Mouse (Mus musculus) gastrocnemius, postnatal 25 days (tissue): Measurements from ENCODE around the gene Pdzrn3. TPM values are rescaled to one million over a fixed set of nuclear protein-coding genes. Genes with fewer than 3 reads are reported as not detected.

Experiments
- DNase-seq: peaks from one replicate; pipeline ENCODE4 v3.0.0; 2022
- total RNA-seq, 2 experiments: library from RNA; stranded (reverse); gene quantifications; 1 replicate in 1 of 2; 2 replicates in 1 of 2; pipeline ENCODE4 v1.2.3; 2021

The Pdzrn3 gene
- total RNA-seq, 2 experiments from 2014 or later, result 52.5 to 72.9 TPM

GRCm38 (mm10) chr6:101290160-101290559, 87.5 kb downstream of the Pdzrn3 start:
- DNase-seq, result no peak

GRCm38 (mm10) chr6:101289428-101289827, 88.3 kb downstream of the Pdzrn3 start:
- DNase-seq, result no peak

GRCm38 (mm10) chr6:101287566-101288173, 90.0 kb downstream of the Pdzrn3 start:
- DNase-seq, result no peak

GRCm38 (mm10) chr6:101287077-101287476, 90.6 kb downstream of the Pdzrn3 start:
- no peak for DNase-seq

GRCm38 (mm10) chr6:101284368-101284955, 93.2 kb downstream of the Pdzrn3 start:
- no peak for DNase-seq

- DNase-seq, result no peak
Measured at GRCm38 (mm10) chr6:101283891-101284290, 93.8 kb downstream of the Pdzrn3 start.

GRCm38 (mm10) chr6:101281644-101282043, 96.1 kb downstream of the Pdzrn3 start:
- DNase-seq, result no peak

- DNase-seq, result no peak
Measured at GRCm38 (mm10) chr6:101280811-101281218, 96.9 kb downstream of the Pdzrn3 start.

- peak; percentile 39 for DNase-seq
Measured at GRCm38 (mm10) chr6:101278286-101278932, 99.3 kb downstream of the Pdzrn3 start.

GRCm38 (mm10) chr6:101276261-101276660, 101.4 kb downstream of the Pdzrn3 start:
- no peak for DNase-seq

- DNase-seq, result no peak
Measured at GRCm38 (mm10) chr6:101275806-101276205, 101.9 kb downstream of the Pdzrn3 start.

GRCm38 (mm10) chr6:101274846-101275245, 102.9 kb downstream of the Pdzrn3 start:
- DNase-seq, result no peak

GRCm38 (mm10) chr6:101272256-101272655, 105.4 kb downstream of the Pdzrn3 start:
- no peak for DNase-seq

- DNase-seq, result no peak
Measured at GRCm38 (mm10) chr6:101271378-101272135, 106.1 kb downstream of the Pdzrn3 start.

GRCm38 (mm10) chr6:101270095-101270826, 107.4 kb downstream of the Pdzrn3 start:
- DNase-seq, result no peak

GRCm38 (mm10) chr6:101269335-101270094, 108.2 kb downstream of the Pdzrn3 start:
- no peak for DNase-seq

- no peak for DNase-seq
Measured at GRCm38 (mm10) chr6:101268266-101268665, 109.4 kb downstream of the Pdzrn3 start.

- peak; percentile 72 for DNase-seq
Measured at GRCm38 (mm10) chr6:101266787-101267186, 110.9 kb downstream of the Pdzrn3 start.

- DNase-seq, result no peak
Measured at GRCm38 (mm10) chr6:101263544-101263943, 114.2 kb downstream of the Pdzrn3 start.

GRCm38 (mm10) chr6:101261513-101261912, 116.2 kb downstream of the Pdzrn3 start:
- DNase-seq, result no peak

GRCm38 (mm10) chr6:101259411-101259810, 118.3 kb downstream of the Pdzrn3 start:
- no peak for DNase-seq
